Mouse (Mus musculus) liver, embryonic 14.5 days (tissue): Measurements from ENCODE around the gene Gm20538. TPM values are rescaled to one million over a fixed set of nuclear protein-coding genes. Genes with fewer than 3 reads are reported as not detected.

Experiments used
- ATAC-seq: fragments of 200-750 bp; cut with Nextera tagmentation; 2 replicates; pipeline ENCODE4 v1.8.0; 2017; ENCODE audit warnings: moderate number of reproducible peaks, mild to moderate bottlenecking, moderate library complexity; ENCODE audit not compliant: insufficient read depth
- DNase-seq, 3 experiments: peaks; one replicate each; pipeline ENCODE4 v3.0.0-alpha.2; 2012 to 2013; ENCODE audit warnings: low read depth in 3 of 3, low spot score in 3 of 3
- H3K27ac ChIP-seq: fragments of 300-500 bp; sonication (generic); 2 replicates; pipeline ENCODE4 v1.5.1; 2014; ENCODE audit warnings: moderate library complexity, mild to moderate bottlenecking, control low read depth, inconsistent platforms
- H3K27me3 ChIP-seq: fragments of 300-500 bp; sonication (generic); 2 replicates; pipeline ENCODE4 v1.6.1; 2014; ENCODE audit warnings: mild to moderate bottlenecking, low read length, moderate library complexity; ENCODE audit not compliant: control insufficient read depth, insufficient read depth
- H3K36me3 ChIP-seq: fragments of 300-500 bp; sonication (generic); replicated peaks from 2 replicates; pipeline ENCODE4 v1.6.1; 2014; ENCODE audit warnings: low read depth; ENCODE audit not compliant: control insufficient read depth, insufficient read depth
- H3K4me1 ChIP-seq, 2 experiments: fragments of 200-500 bp in 1 of 2; fragments of 300-500 bp in 1 of 2; sonication (generic) in 1 of 2; replicated peaks; 2 replicates each; pipeline ENCODE4 v1.6.1; 2012 to 2014; ENCODE audit warnings: antibody characterized with exemption in 1 of 2, inconsistent platforms in 1 of 2, low read length in 1 of 2; ENCODE audit not compliant: control insufficient read depth in 2 of 2, insufficient read depth in 2 of 2
- H3K4me2 ChIP-seq: fragments of 300-500 bp; sonication (generic); 2 replicates; pipeline ENCODE4 v1.6.1; 2014; ENCODE audit warnings: low read depth, mild to moderate bottlenecking, control low read depth, moderate library complexity
- H3K4me3 ChIP-seq, 2 experiments: fragments of 200-500 bp in 1 of 2; fragments of 300-500 bp in 1 of 2; sonication (generic) in 1 of 2; 2 replicates each; pipeline ENCODE4 v1.5.1; 2012 to 2014; ENCODE audit warnings: low read depth in 2 of 2, low read length in 2 of 2, mild to moderate bottlenecking in 2 of 2, control low read depth in 1 of 2, inconsistent platforms in 1 of 2, moderate library complexity in 1 of 2; ENCODE audit not compliant: insufficient read depth in 1 of 2
- H3K9ac ChIP-seq: fragments of 300-500 bp; sonication (generic); replicated peaks from 2 replicates; pipeline ENCODE4 v1.6.1; 2014; ENCODE audit warnings: mild to moderate bottlenecking, control low read depth, moderate library complexity
- H3K9me3 ChIP-seq: fragments of 300-500 bp; sonication (generic); 2 replicates; pipeline ENCODE4 v1.6.1; 2016; ENCODE audit warnings: low read length, mixed read lengths; ENCODE audit not compliant: control insufficient read depth
- CTCF ChIP-seq: IDR thresholded peaks from 2 replicates; pipeline ENCODE4 v1.5.1; 2016; ENCODE audit warnings: antibody characterized with exemption, low read depth, control low read depth
- EP300 ChIP-seq: IDR thresholded peaks from 2 replicates; pipeline ENCODE4 v1.6.1; 2016; ENCODE audit warnings: antibody characterized with exemption, low read depth
- WGBS: fragments of 180-500 bp; shearing (Covaris S2); extraction: QIAGEN DNeasy Blood & Tissue Kit; methylation state at CpG from one replicate; pipeline ENCODE4 v1.1.7; 2014; ENCODE audit not compliant: insufficient replicate concordance; 5-methylcytosine and 5-hydroxymethylcytosine counted together
- polyA plus RNA-seq, 2 experiments: library from polyadenylated mRNA; depleted of rRNA in 1 of 2; stranded (reverse) in 1 of 2; unstranded in 1 of 2; fragments of >200 nt; fragmentation: Nextera tagmentation in 1 of 2; extraction: Ambion mirVana in 1 of 2; gene quantifications; 2 replicates each; pipeline versions ENCODE4 v1.2.1 to v1.2.3; 2012 to 2014

The Gm20538 gene
- polyA plus RNA-seq, 2 experiments, result not detected

DNA sequence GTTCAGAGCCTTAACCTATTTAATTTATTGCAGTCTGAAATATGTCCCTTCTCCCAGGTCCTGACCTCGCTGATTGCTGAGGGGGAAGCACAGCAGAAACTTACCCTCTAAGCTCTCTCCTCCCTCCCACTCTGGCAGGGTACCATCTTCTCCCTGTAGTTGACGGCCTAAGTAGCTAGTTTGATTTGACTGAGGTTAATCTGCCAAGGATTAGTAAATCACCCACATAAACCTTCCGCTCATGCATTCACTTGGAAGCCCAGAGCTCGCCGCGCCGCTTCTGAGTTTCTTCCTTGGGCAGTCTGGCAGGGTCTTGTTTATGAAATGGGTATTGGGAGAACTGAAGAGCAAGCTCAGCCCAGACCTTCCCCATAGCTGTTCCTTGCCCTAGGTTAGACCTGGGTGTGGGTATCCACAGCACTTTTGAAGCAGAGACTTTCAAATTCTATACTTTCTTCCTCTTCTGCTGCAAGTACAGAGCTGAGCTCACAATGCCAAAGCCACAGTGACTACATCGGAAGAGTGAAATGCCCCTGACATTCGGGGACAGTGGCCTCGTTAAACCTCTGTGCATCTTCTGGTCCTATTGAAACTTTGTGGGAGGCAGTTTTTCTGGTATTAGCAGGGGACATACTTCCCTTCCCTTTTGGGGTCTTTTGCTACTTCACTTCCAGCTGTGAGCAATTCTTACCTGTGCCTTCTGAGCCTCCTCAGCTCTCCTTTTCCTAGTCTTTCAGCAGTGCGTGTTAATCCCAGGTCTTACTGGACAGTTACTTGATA lies 39.4 kb downstream of the Gm20538 start:
- Histone ChIP-seq H3K9me3 (no peaks in the 10 kb centered on the region), H3K4me3 (no peak overlapping the region), H3K27me3 (peaks cover 62% of the 10 kb centered on the region), H3K27ac (no peak overlapping the region), H3K36me3 (no peaks in the 10 kb centered on the region), H3K9ac (no peak overlapping the region), H3K4me2 (no peak overlapping the region), H3K4me1 (no peaks in the 10 kb centered on the region)
- TF ChIP-seq EP300, result no peak
- no peak for TF ChIP-seq CTCF
- DNase-seq (no peak), ATAC-seq (no peak)
- WGBS, result 25% methylated on average over 11 of the region's 11 CpGs

DNA sequence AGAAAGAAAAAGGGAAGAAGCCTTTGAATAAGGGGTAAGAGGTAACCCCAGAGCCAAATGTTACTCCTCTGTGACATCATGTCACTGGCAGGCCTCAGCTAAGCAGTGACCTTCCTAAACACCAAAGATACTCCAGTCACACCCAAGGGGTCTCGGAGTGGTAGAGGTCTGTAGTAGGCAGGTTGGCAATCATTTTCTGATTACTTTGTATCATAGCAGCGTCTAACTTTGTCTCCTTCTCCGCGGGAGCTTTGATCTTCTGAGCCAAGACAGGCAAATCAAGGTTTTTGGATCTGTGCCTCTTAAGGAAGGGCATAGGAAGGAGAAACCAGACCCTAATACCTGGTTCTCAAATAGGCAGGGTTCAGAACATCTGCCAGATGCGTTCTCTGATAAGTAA lies 40.0 kb downstream of the Gm20538 start:
- no peaks in the 10 kb centered on the region for H3K36me3 ChIP-seq
- H3K4me1 ChIP-seq, result no peaks in the 10 kb centered on the region
- H3K27ac ChIP-seq, result no peak overlapping the region
- no peak overlapping the region for H3K4me3 ChIP-seq
- 26% methylated on average over 5 of the region's 5 CpGs for WGBS
- no peak overlapping the region for H3K9ac ChIP-seq
- TF ChIP-seq CTCF (no peak), EP300 (no peak)
- H3K4me2 ChIP-seq, result no peak overlapping the region
- peaks cover 62% of the 10 kb centered on the region for H3K27me3 ChIP-seq
- DNase-seq (no peak), ATAC-seq (no peak)
- H3K9me3 ChIP-seq, result no peaks in the 10 kb centered on the region

DNA sequence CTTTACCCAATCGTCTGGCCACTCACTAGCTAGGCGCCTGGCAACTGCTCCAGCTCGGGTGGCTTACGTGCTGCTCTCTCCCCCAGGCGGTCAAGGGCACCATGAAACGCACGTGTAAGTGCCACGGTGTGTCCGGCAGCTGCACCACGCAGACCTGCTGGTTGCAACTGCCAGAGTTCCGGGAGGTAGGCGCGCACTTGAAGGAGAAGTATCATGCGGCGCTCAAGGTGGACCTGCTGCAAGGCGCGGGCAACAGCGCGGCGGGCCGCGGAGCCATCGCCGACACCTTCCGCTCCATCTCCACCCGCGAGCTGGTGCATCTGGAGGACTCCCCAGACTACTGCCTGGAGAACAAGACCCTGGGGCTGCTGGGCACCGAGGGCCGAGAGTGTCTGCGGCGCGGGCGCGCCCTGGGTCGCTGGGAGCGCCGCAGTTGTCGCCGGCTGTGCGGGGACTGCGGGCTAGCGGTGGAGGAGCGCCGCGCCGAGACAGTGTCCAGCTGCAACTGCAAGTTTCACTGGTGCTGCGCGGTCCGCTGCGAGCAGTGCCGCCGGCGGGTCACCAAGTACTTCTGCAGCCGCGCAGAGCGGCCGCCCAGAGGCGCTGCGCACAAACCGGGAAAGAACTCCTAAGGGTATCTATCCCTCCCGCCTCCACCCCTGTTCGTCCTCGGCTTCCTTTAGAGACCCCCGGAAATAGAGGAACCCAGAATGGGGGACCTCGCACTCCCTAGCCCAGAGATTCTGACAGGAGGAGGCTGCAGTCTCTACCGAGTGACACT lies 41.0 kb downstream of the Gm20538 start:
- no peak for TF ChIP-seq EP300
- no peak for TF ChIP-seq CTCF
- Histone ChIP-seq H3K4me1 (no peaks in the 10 kb centered on the region), H3K9ac (no peak overlapping the region), H3K27ac (no peak overlapping the region), H3K27me3 (peaks cover 62% of the 10 kb centered on the region), H3K4me2 (peak overlapping the region; percentile 38), H3K9me3 (no peaks in the 10 kb centered on the region), H3K36me3 (no peaks in the 10 kb centered on the region), H3K4me3 (peak overlapping the region in 1 of 2 experiments; percentile 20; a peak in 1 of 4 replicates)
- DNase-seq (no peak), ATAC-seq (no peak)
- 1% methylated on average over 66 of the region's 66 CpGs for WGBS

DNA sequence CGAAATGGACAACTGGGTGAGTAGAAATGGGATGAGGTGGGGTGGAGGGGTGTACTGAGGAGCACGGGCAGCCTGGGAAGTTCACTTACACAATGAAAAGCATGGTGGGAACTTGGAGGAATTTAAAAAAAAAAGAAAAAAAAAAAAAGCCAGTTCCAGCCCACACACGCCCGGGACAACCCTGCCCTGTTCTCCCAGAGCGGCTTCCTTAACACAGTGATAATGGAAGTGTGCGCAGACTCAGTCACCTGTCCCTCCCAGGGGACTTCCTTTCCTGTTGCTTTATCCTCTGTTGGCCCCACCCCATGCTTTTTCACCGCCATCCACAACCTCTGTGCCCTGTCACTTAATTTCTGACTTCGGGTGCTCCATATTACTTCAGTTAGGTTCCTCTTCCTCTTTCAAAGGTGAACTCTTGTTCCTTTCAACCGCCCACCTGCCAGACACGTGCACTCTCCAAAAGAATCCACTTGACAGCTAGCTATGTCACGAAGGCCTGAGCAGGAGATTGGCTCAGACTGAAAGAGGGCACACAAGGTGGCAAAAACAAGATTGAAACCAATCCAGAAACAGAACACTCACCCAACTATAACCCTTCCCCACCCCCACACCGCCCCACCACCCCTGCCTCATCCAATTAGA lies 42.0 kb downstream of the Gm20538 start:
- no peak for ATAC-seq
- no peaks in the 10 kb centered on the region for H3K9me3 ChIP-seq
- WGBS, result 6% methylated on average over 12 of the region's 12 CpGs
- H3K4me2 ChIP-seq, result no peak overlapping the region
- TF ChIP-seq CTCF (no peak), EP300 (no peak)
- H3K9ac ChIP-seq, result no peak overlapping the region
- H3K36me3 ChIP-seq, result no peaks in the 10 kb centered on the region
- no peak for DNase-seq
- no peaks in the 10 kb centered on the region for H3K4me1 ChIP-seq
- no peak overlapping the region for H3K27ac ChIP-seq
- H3K27me3 ChIP-seq, result peaks cover 62% of the 10 kb centered on the region
- no peak overlapping the region for H3K4me3 ChIP-seq

DNA sequence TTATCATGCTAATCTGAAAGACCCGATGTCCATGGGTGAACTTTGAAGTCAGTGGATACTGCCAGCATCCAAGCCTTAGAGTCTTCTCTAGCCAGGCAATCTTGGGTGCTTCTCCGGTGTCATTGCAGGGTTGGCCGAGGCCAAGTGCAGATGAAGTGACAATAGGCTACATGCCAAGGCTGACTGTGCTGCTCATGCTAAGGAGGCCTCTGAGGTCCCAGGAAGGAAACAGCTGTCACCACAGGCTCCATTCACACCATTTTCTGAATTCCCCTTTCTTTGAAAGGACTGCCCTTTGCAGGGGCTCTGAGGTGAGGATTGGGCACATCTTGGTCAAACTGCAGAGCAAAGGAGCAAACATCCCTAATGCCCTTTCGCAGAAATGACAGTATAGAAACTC lies 49.9 kb downstream of the Gm20538 start:
- no peaks in the 10 kb centered on the region for H3K36me3 ChIP-seq
- H3K9me3 ChIP-seq, result no peaks in the 10 kb centered on the region
- no peaks in the 10 kb centered on the region; the same call in 1 of the 2 replicates for H3K27me3 ChIP-seq
- H3K4me2 ChIP-seq, result no peak overlapping the region
- TF ChIP-seq EP300, result no peak
- TF ChIP-seq CTCF, result no peak
- no peaks in the 10 kb centered on the region for H3K4me1 ChIP-seq
- no peak overlapping the region for H3K4me3 ChIP-seq
- H3K27ac ChIP-seq, result no peak overlapping the region
- ATAC-seq (no peak), DNase-seq (no peak)
- no peak overlapping the region for H3K9ac ChIP-seq
- 60% methylated on average over 4 of the region's 4 CpGs for WGBS
